Mouse (Mus musculus): ENCODE results near the gene Cacna2d2. TPM values are rescaled to one million over a fixed set of nuclear protein-coding genes. Genes with fewer than 3 reads are reported as not detected.
A peak's percentile ranks its signal among the peaks of the same experiment; 100 is the strongest.

Gene Cacna2d2
- polyA plus RNA-seq, 1 experiment = not detected

DNA sequence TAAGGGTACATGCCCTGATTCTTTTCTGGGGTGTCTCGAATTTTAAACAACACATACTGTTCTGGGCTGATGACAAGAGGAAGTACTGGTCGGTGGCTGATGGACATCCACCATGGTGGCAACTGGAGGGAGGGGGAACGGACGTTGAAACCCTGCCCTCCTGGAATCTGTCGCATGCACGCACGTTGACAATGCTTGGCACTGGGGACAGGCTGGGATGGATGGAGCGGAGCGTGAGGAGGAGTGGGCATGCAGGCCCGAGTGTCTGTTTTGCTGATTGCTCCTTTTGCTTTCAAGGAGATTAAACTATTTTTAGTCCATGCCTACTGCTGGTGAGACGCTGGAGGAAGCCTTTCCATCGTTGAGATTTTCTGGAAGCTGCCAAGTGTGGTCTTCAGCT, 43.9 kb downstream of the Cacna2d2 start:
- Histone ChIP-seq H3K4me1 (ENCODE audit: control insufficient read depth) (no peaks in the 10 kb centered on the region), H3K36me3 (ENCODE audit: control insufficient read depth) (no peaks in the 10 kb centered on the region), H3K27me3 (ENCODE audit: control insufficient read depth) (peaks cover 4% of the 10 kb centered on the region), H3K4me3 (replicated peaks) (no peak overlapping the region), H3K9me3 (ENCODE audit: control insufficient read depth, low read length) (no peaks in the 10 kb centered on the region)
- TF ChIP-seq GATA1 (IDR thresholded peaks at IDR 0.05; ENCODE audit: low read length) (no peak), TAL1 (IDR thresholded peaks at IDR 0.05; ENCODE audit: low read length) (no peak)

- no peak overlapping the region for H3K4me3 ChIP-seq (replicated peaks)
- H3K4me1 ChIP-seq (ENCODE audit: control insufficient read depth) = peaks cover 7% of the 10 kb centered on the region
- H3K27me3 ChIP-seq (ENCODE audit: control insufficient read depth) = peaks cover 15% of the 10 kb centered on the region
- no peak for TF ChIP-seq TAL1 (IDR thresholded peaks at IDR 0.05; ENCODE audit: low read length)
- TF ChIP-seq GATA1 (IDR thresholded peaks at IDR 0.05; ENCODE audit: low read length) = no peak
- peaks cover 3% of the 10 kb centered on the region for H3K9me3 ChIP-seq (ENCODE audit: control insufficient read depth, low read length)
- H3K36me3 ChIP-seq (ENCODE audit: control insufficient read depth) = no peaks in the 10 kb centered on the region
These were observed 45.6 kb downstream of the Cacna2d2 start for GRCm38 (mm10) chr9:107445011-107445471.

GRCm38 (mm10) chr9:107448805-107449517, 49.5 kb downstream of the Cacna2d2 start:
- Histone ChIP-seq H3K9me3 (ENCODE audit: control insufficient read depth, low read length) (peaks cover 3% of the 10 kb centered on the region), H3K27me3 (ENCODE audit: control insufficient read depth) (peaks cover 30% of the 10 kb centered on the region)

GRCm38 (mm10) chr9:107451400-107451799, 52.0 kb downstream of the Cacna2d2 start:
- no peak for TF ChIP-seq GATA1 (IDR thresholded peaks at IDR 0.05; ENCODE audit: low read length)
- TF ChIP-seq TAL1 (IDR thresholded peaks at IDR 0.05; ENCODE audit: low read length) = no peak
- H3K4me3 ChIP-seq (replicated peaks) = no peak overlapping the region
- H3K27me3 ChIP-seq (ENCODE audit: control insufficient read depth) = peaks cover 30% of the 10 kb centered on the region

More at GRCm38 (mm10) chr9:107448805-107449517, 49.5 kb downstream of the Cacna2d2 start:
- TF ChIP-seq TAL1 (IDR thresholded peaks at IDR 0.05; ENCODE audit: low read length) (no peak), GATA1 (IDR thresholded peaks at IDR 0.05; ENCODE audit: low read length) (no peak)
- H3K4me3 ChIP-seq (replicated peaks) = no peak overlapping the region
- H3K4me1 ChIP-seq (ENCODE audit: control insufficient read depth) = peaks cover 14% of the 10 kb centered on the region
- H3K36me3 ChIP-seq (ENCODE audit: control insufficient read depth) = no peaks in the 10 kb centered on the region

DNA sequence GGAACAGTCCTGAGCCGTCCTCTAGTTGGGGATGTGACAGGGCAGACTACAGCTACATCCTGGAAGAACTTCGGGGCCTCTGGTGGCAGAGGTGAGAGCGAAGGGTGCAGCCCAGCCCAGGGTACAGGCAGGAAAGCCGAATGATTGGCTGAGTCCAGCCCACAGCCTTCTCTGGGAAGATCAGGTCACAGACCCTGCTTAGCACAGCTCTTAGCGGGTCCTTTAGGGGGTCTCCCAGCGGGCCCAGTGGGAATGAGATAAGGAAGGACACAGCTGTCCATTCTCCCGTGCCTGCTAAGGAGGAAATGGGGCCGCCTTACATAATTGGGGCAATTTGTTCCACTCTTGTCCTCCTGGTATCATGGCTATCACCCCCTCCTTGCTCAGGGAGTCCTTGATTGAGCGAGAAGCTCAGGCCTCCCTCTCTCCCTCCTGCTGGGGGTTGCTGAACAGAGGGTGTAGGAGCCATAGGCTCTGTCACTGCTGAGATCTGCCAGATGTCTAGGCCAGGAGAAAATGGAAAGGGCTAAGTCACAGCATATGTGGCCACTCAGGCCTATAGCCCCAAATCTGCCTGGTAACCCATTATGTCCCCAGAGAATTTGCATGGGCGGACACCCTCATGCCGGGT, 52.6 kb downstream of the Cacna2d2 start:
- Histone ChIP-seq H3K4me3 (replicated peaks) (no peak overlapping the region), H3K36me3 (ENCODE audit: control insufficient read depth) (no peaks in the 10 kb centered on the region), H3K27me3 (ENCODE audit: control insufficient read depth) (peaks cover 33% of the 10 kb centered on the region), H3K4me1 (ENCODE audit: control insufficient read depth) (peaks cover 14% of the 10 kb centered on the region), H3K9me3 (ENCODE audit: control insufficient read depth, low read length) (peaks cover 3% of the 10 kb centered on the region)
- TF ChIP-seq GATA1 (IDR thresholded peaks at IDR 0.05; ENCODE audit: low read length) (no peak), TAL1 (IDR thresholded peaks at IDR 0.05; ENCODE audit: low read length) (no peak)

More at GRCm38 (mm10) chr9:107451400-107451799, 52.0 kb downstream of the Cacna2d2 start:
- peaks cover 3% of the 10 kb centered on the region for H3K9me3 ChIP-seq (ENCODE audit: control insufficient read depth, low read length)
- H3K36me3 ChIP-seq (ENCODE audit: control insufficient read depth) = no peaks in the 10 kb centered on the region
- peaks cover 14% of the 10 kb centered on the region for H3K4me1 ChIP-seq (ENCODE audit: control insufficient read depth)

GRCm38 (mm10) chr9:107452552-107452951, 53.1 kb downstream of the Cacna2d2 start:
- Histone ChIP-seq H3K9me3 (ENCODE audit: control insufficient read depth, low read length) (peaks cover 3% of the 10 kb centered on the region), H3K4me3 (replicated peaks) (no peak overlapping the region), H3K4me1 (ENCODE audit: control insufficient read depth) (peaks cover 14% of the 10 kb centered on the region), H3K27me3 (ENCODE audit: control insufficient read depth) (peaks cover 33% of the 10 kb centered on the region), H3K36me3 (ENCODE audit: control insufficient read depth) (no peaks in the 10 kb centered on the region)
- no peak for TF ChIP-seq GATA1 (IDR thresholded peaks at IDR 0.05; ENCODE audit: low read length)
- no peak for TF ChIP-seq TAL1 (IDR thresholded peaks at IDR 0.05; ENCODE audit: low read length)

GRCm38 (mm10) chr9:107453151-107453550, 53.7 kb downstream of the Cacna2d2 start:
- Histone ChIP-seq H3K27me3 (ENCODE audit: control insufficient read depth) (peaks cover 30% of the 10 kb centered on the region), H3K4me3 (replicated peaks) (no peak overlapping the region), H3K9me3 (ENCODE audit: control insufficient read depth, low read length) (peaks cover 3% of the 10 kb centered on the region), H3K4me1 (ENCODE audit: control insufficient read depth) (peaks cover 14% of the 10 kb centered on the region), H3K36me3 (ENCODE audit: control insufficient read depth) (no peaks in the 10 kb centered on the region)
- TF ChIP-seq TAL1 (IDR thresholded peaks at IDR 0.05; ENCODE audit: low read length) (no peak), GATA1 (IDR thresholded peaks at IDR 0.05; ENCODE audit: low read length) (no peak)

DNA sequence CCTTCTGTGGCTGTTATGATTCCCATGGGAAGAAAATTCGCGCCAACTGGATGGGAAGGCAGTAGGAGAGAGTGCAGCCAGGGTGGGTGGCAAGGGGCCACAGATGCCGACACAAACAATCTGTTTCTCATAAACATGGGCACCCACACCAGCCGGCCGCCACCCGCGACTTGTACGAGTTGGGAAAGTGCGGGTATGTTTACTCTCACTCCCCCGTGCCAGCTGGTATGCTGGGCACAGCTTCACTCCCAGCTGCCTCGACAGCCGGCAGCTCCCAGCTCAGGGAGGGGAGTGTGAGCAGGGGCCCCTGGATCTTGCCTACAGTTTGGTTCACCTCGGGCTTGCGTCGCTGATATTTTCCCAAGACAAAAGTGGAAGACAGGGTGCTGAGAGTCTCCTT, 57.3 kb downstream of the Cacna2d2 start:
- TF ChIP-seq TAL1 (IDR thresholded peaks at IDR 0.05; ENCODE audit: low read length) (no peak), GATA1 (IDR thresholded peaks at IDR 0.05; ENCODE audit: low read length) (no peak)
- no peaks in the 10 kb centered on the region for H3K9me3 ChIP-seq (ENCODE audit: control insufficient read depth, low read length)
- peaks cover 6% of the 10 kb centered on the region for H3K4me1 ChIP-seq (ENCODE audit: control insufficient read depth)
- H3K36me3 ChIP-seq (ENCODE audit: control insufficient read depth) = no peaks in the 10 kb centered on the region
- H3K4me3 ChIP-seq (replicated peaks) = no peak overlapping the region
- peaks cover 18% of the 10 kb centered on the region for H3K27me3 ChIP-seq (ENCODE audit: control insufficient read depth)

DNA sequence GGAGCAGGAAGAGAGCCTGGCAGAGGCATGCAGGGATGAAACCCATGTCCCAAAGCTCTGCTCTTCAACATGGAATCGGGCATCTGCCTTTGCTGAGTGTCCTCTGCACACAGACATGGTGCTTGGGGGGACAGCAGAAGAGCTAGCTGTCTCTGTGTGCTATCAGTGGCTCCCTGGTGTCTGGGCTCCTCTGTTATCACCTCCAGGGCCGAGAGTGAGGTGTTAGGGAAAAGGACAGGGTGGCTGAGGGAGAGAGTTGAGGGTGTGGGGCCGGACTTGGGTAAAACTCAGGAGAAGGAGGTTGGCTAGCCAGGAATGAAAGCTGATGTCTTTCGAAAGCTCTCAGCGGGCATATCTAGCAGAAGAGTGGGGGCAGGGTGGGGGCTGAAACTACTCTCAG, 63.5 kb downstream of the Cacna2d2 start:
- peak overlapping the region; percentile 12 for H3K4me3 ChIP-seq (replicated peaks)
- peaks cover 47% of the 10 kb centered on the region for H3K4me1 ChIP-seq (ENCODE audit: control insufficient read depth)
- no peak for TF ChIP-seq TAL1 (IDR thresholded peaks at IDR 0.05; ENCODE audit: low read length)
- TF ChIP-seq GATA1 (IDR thresholded peaks at IDR 0.05; ENCODE audit: low read length) = 0 out of 2 replicates have a peak, but pooled peaks have one; percentile 3
- H3K9me3 ChIP-seq (ENCODE audit: control insufficient read depth, low read length) = no peaks in the 10 kb centered on the region
- no peaks in the 10 kb centered on the region for H3K36me3 ChIP-seq (ENCODE audit: control insufficient read depth)
- peaks cover 2% of the 10 kb centered on the region for H3K27me3 ChIP-seq (ENCODE audit: control insufficient read depth)
